Mouse (Mus musculus) liver, adult 2 months (tissue): ENCODE results near the gene Tesc.

Source experiments
- CTCF ChIP-seq: fragments of 200-500 bp; IDR thresholded peaks from 2 replicates; pipeline ENCODE4 v1.5.1; 2011; ENCODE audit warnings: low read depth, low read length, control low read depth
- POLR2A ChIP-seq: fragments of 200-500 bp; IDR thresholded peaks from 2 replicates; pipeline ENCODE4 v1.6.1; 2011; ENCODE audit warnings: low read length, control low read depth; ENCODE audit not compliant: insufficient read depth; ENCODE audit errors: extremely low read depth

DNA sequence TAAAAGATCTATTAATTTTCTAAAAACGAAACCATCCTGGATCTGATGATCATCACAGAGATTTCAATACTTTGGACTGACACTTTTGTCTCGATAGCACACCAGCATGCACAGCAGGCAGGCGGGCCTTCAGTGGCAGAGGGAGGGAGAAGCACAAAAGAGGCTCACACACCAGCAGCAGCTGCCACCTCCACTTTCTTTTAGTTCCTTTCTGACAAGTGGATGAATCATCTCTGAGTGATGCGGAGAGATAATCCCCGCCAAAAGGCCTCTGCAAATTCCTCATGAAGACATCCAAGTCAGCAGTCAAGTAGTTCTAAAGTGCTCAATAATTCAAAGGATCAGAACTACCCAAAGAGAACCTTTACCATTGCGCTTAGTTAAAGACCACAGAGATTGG is 51.8 kb downstream of the Tesc start:
- TF ChIP-seq POLR2A (no peak), CTCF (no peak)
